Mouse (Mus musculus): ENCODE data around the gene Prrt1. TPM values are rescaled to one million over a fixed set of nuclear protein-coding genes. Genes with fewer than 3 reads are reported as not detected.
A peak's percentile ranks its signal among the peaks of the same experiment; 100 is the strongest.

The Prrt1 gene
- polyA plus RNA-seq, 1 experiment from 2014 or later: 3.9 TPM

DNA sequence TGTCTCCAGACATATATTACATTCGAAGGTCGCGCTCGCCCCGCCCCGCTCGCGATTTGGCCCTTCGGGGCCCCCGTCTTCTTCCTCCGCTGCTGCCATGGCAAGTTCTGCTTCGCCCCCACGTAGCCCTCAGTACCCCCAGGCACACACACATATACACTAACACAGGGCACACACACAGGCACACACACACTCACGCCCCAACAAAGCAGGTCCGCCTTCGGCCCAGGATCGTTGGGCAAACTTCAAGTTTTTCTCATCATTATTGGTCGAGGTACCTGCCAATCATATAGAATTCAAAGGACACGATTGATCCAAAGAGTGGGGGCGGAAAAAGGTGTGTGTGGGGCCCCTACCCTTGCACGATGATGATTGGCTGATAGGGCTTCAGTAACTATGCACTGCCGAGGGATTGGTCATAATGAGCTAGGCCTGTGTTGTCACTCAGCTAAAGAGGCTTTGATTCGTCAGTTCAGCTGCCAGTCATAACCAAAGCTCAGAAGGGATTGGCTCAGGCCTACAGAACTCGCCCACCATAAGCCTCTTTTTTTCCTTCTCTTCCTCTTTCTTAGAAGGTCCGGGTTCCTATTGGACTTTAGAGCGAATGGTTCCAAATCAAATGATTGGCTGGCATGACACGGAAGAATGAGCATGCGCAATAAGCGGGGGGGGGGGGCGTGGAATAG is 25.8 kb upstream of the Prrt1 start, which contains the start of gene Rnf5:
TSS of gene Rnf5 (minus strand) at position 316 of the 686 bp plus-strand sequence.
- ATAC-seq (ENCODE audit: low FRiP score, low read depth): peak; percentile 94
- Histone ChIP-seq H3K4me2 (replicated peaks) (peak within 1 kb of the TSS; percentile 99), H3K4me3 (peak within 1 kb of the TSS; percentile 99), H3K4me1 (peaks cover 46% of the 10 kb centered on the region), H3K36me3 (peaks cover 28% of the 10 kb centered on the region), H3K27me3 (no peaks in the 10 kb centered on the region), H3K9me3 (no peaks in the 10 kb centered on the region), H3K9ac (replicated peaks) (peak within 1 kb of the TSS; percentile 99), H3K27ac (replicated peaks) (peak within 1 kb of the TSS; percentile 94)
- under 1% methylated on average over 30 of the region's 30 CpGs for WGBS

DNA sequence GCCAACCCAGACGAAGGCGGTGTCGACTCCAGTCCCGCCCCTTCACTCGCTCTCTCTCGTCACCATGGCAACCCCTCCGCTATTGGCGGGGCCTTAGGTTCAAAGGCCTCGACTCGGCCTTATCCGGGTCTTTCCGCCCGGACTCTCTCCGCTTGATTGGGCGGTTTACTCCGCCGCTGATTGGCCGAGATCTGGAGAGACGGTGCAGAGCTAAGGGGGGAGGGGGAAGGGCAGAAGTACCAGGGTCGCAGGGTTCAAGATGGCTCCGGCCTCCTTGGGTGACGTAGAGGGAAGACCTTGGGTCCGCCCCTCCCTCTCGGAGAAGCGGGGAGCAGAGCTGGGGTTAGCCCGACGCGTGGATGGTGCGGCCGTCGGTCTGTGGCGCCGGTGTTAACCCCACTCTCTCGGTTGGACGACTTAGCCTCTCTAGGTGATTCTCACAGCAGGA is 25.2 kb upstream of the Prrt1 start, which contains the start of gene Agpat1:
TSS of gene Agpat1 (plus strand) at position 202 of the 448 bp plus-strand sequence.
- H3K9ac ChIP-seq (replicated peaks): peak within 1 kb of the TSS; percentile 99
- peak within 1 kb of the TSS; percentile 99 for H3K4me3 ChIP-seq
- no peaks in the 10 kb centered on the region for H3K27me3 ChIP-seq
- peak within 1 kb of the TSS; percentile 99 for H3K4me2 ChIP-seq (replicated peaks)
- H3K4me1 ChIP-seq: peaks cover 49% of the 10 kb centered on the region
- peaks cover 28% of the 10 kb centered on the region for H3K36me3 ChIP-seq
- ATAC-seq (ENCODE audit: low FRiP score, low read depth): peak; percentile 88
- H3K27ac ChIP-seq (replicated peaks): peak within 1 kb of the TSS; percentile 94
- WGBS: 1% methylated on average over 32 of the region's 35 CpGs
- no peaks in the 10 kb centered on the region for H3K9me3 ChIP-seq

DNA sequence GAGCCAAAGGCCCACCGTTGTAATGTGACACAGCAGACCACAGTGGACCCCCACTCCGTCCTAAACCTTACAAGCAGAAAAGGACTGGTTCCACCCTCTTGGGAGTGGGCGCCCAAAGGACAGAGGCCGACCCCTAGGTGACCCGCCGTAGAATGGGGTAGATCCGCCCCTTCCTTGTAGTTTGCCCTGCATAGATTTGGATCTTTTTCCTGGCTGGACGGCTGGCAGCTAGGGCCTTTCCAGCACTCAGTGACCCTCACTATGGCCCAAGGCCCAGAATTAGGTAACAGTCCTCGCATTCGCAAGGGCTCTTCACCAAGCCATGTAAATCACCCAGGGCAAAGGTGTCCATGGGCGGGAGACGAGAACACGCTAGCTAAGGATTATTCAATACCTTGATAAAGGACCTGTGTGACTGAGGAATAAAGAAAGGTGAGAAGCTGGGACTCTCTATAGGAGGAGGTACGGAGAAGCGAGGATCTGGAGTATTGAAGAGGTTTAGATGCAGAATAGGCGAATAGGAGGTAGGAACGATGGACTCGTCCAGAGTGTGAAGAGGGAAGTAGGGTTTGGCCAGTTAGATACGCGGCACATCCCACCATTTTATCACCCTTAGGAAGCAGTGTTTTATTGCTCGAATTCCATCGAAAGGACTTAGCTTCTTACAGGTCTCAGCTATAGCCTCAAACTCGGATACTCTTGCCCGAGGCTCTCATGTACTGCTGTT is 24.7 kb upstream of the Prrt1 start:
- Histone ChIP-seq H3K36me3 (peaks cover 28% of the 10 kb centered on the region), H3K9me3 (no peaks in the 10 kb centered on the region), H3K4me3 (peak overlapping the region; percentile 99), H3K4me1 (peaks cover 49% of the 10 kb centered on the region), H3K4me2 (replicated peaks) (peak overlapping the region; percentile 99), H3K27ac (replicated peaks) (peak overlapping the region; percentile 94), H3K9ac (replicated peaks) (peak overlapping the region; percentile 99), H3K27me3 (no peaks in the 10 kb centered on the region)
- ATAC-seq (ENCODE audit: low FRiP score, low read depth): no peak; the same call in 1 of the 2 replicates
- 16% methylated on average over 24 of the region's 24 CpGs for WGBS

DNA sequence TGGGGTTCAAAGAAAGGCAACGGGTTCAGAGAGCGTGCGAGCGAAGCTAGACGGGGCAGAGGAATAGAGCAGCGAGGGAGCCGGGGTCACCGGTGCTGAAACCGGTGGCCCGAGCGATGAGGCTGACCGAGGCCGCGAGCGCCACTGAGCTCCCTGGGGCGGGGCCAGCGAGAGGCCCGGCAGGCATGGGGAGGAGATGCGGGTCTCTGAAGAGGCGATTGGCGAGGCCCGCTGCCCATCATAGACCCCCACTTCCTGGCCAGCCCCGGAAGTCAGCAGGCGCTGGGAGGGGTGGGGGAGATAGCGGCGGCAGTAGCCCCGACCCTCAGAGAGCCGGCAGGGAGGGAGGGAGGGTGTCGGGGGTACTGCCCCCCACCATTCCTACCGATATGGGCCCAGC is 23.7 kb upstream of the Prrt1 start:
- Histone ChIP-seq H3K27me3 (no peaks in the 10 kb centered on the region), H3K4me3 (peak overlapping the region; percentile 99), H3K36me3 (peaks cover 23% of the 10 kb centered on the region)

DNA sequence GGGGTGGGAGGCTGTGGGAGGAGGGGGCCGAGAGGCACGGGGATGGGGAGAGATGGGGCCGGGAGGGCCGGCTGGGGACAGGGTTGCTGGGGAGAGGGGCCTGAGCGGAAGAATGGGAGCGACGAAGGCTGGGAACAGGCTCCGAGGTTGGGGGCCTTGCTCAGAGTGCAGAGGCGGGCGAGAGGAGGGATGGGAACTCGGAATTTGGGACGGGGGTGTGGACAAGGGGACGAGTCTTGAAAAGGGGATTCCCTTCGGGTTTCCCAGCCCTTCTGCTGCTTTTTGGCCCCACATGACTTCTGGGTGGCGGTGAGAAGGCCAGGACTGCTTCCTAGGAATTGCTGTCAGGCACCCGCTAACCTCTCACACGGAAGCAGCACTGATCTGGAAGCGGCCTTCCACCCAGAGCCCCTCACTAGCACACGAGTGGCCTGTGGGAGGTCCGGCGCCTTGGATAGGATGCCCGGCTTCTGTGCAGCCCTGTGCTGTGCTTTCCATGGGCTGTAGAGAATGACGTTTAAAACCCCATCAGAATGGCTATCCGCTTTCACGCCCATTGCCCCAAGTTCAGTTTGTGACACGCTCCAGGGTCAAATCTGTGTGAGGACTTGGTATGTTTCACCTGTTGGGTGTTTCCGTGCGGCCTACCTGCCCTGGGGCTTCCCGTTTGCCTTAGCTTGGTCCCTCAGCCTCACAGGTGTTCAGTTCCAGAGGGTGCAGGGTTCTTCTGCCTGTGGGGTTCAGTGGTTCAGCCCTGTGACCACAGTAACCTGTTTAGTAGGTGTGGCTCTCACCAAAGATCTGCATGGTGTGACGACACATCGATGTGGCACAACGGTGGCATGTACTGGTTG is 22.9 kb upstream of the Prrt1 start:
- peak overlapping the region; percentile 99 for H3K9ac ChIP-seq (replicated peaks)
- H3K27ac ChIP-seq (replicated peaks): peak overlapping the region; percentile 94
- peak overlapping the region; percentile 99 for H3K4me3 ChIP-seq
- H3K27me3 ChIP-seq: no peaks in the 10 kb centered on the region
- peak overlapping the region; percentile 99 for H3K4me2 ChIP-seq (replicated peaks)
- peaks cover 23% of the 10 kb centered on the region for H3K36me3 ChIP-seq
- no peaks in the 10 kb centered on the region for H3K9me3 ChIP-seq
- H3K4me1 ChIP-seq: peaks cover 49% of the 10 kb centered on the region
- no peak for ATAC-seq (ENCODE audit: low FRiP score, low read depth)
- WGBS: 17% methylated on average over 32 of the region's 32 CpGs

More for the DNA sequence above, 23.7 kb upstream of the Prrt1 start:
- Histone ChIP-seq H3K27ac (replicated peaks) (peak overlapping the region; percentile 94), H3K4me1 (peaks cover 49% of the 10 kb centered on the region), H3K4me2 (replicated peaks) (peak overlapping the region; percentile 99), H3K9me3 (no peaks in the 10 kb centered on the region), H3K9ac (replicated peaks) (peak overlapping the region; percentile 99)
- peak; percentile 52 for ATAC-seq (ENCODE audit: low FRiP score, low read depth)
- WGBS: 0% methylated on average over 27 of the region's 30 CpGs

DNA sequence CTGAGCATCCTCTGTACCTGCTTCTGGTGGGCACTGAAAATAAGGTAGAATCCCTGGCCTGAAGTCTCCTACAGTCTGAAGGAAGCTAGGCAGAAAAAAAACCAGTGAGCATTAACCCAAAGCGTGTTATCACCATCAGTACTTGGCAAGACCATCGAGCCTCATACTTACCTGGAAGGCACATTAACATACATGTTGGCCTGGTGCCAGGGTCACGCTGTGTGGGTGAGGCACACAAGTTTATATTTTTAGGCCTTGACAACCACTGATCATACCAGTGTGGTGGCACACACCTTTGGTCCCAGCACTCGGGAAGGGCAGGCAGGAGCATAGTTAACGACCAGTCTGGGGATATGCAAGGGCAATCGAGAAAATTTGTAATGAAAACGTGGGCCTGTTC is 21.3 kb upstream of the Prrt1 start:
- no peak overlapping the region for H3K27ac ChIP-seq (replicated peaks)
- WGBS: 91% methylated on average over 7 of the region's 7 CpGs
- H3K36me3 ChIP-seq: peaks cover 32% of the 10 kb centered on the region
- H3K4me2 ChIP-seq (replicated peaks): peak overlapping the region; percentile 1; the same call in 1 of the 2 replicates
- ATAC-seq (ENCODE audit: low FRiP score, low read depth): no peak
- H3K4me3 ChIP-seq: no peak overlapping the region
- peaks cover 38% of the 10 kb centered on the region for H3K4me1 ChIP-seq
- no peaks in the 10 kb centered on the region for H3K9me3 ChIP-seq
- no peaks in the 10 kb centered on the region for H3K27me3 ChIP-seq
- H3K9ac ChIP-seq (replicated peaks): no peak overlapping the region

DNA sequence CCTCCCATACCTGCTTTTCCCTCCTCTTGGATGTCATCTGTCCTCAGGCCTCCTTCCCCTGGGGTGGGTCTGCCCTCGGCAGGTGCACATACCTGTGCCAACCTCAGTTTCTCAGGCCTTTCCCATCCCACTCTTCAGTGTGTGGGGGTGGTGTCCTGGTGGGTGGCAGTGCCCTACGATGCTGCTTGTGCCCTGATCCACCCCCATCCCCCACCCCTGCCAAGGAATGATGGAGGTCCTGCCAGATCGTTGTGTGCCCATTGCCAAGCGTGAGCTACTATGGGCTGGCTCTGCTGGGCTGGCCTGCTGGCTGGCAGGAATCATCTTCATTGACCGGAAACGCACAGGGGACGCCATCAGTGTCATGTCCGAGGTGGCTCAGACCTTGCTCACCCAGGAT is 18.3 kb upstream of the Prrt1 start:
- ATAC-seq (ENCODE audit: low FRiP score, low read depth): no peak
- H3K36me3 ChIP-seq: peaks cover 58% of the 10 kb centered on the region
- H3K27ac ChIP-seq (replicated peaks): no peak overlapping the region
- H3K9me3 ChIP-seq: no peaks in the 10 kb centered on the region
- H3K4me3 ChIP-seq: no peak overlapping the region
- H3K4me2 ChIP-seq (replicated peaks): no peak overlapping the region
- WGBS: 95% methylated on average over 8 of the region's 8 CpGs
- no peaks in the 10 kb centered on the region for H3K27me3 ChIP-seq
- no peak overlapping the region for H3K9ac ChIP-seq (replicated peaks)
- H3K4me1 ChIP-seq: peaks cover 27% of the 10 kb centered on the region

DNA sequence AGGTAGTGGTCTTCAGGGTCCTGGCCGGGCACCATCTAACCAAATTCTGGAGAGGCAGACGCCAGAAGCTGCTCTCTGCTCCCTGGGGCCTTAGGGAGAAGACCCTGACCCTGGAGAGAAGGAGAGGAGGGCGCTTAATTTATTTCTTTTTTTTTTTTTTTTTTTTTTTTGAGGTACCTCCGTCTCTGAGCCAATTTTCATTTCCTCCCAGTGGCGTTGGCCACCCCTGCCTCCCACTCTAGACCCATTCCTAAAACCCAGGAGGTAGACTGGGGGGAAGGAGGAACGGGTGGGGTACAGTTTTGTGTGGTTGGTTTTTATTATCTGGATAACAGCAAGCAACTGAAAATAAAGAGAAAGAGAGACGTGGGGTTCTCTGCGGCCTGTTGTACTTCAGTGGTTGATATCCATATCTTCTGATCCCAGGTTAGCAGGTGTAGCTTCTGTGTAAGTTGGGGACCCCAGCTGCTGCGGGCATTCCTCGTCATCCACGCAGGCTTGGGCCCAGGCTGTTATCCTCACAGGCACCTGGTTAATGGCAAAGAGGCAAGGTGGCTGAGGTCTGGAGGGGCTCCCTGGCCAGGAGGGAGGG is 16.2 kb upstream of the Prrt1 start:
- no peak overlapping the region for H3K4me3 ChIP-seq
- H3K27ac ChIP-seq (replicated peaks): no peak overlapping the region
- no peak overlapping the region for H3K9ac ChIP-seq (replicated peaks)
- no peak for ATAC-seq (ENCODE audit: low FRiP score, low read depth)
- no peaks in the 10 kb centered on the region for H3K9me3 ChIP-seq
- no peaks in the 10 kb centered on the region for H3K27me3 ChIP-seq
- H3K4me2 ChIP-seq (replicated peaks): no peak overlapping the region
- WGBS: 92% methylated on average over 10 of the region's 11 CpGs
- H3K4me1 ChIP-seq: peaks cover 7% of the 10 kb centered on the region; the same call in 1 of the 2 replicates
- peaks cover 71% of the 10 kb centered on the region for H3K36me3 ChIP-seq

DNA sequence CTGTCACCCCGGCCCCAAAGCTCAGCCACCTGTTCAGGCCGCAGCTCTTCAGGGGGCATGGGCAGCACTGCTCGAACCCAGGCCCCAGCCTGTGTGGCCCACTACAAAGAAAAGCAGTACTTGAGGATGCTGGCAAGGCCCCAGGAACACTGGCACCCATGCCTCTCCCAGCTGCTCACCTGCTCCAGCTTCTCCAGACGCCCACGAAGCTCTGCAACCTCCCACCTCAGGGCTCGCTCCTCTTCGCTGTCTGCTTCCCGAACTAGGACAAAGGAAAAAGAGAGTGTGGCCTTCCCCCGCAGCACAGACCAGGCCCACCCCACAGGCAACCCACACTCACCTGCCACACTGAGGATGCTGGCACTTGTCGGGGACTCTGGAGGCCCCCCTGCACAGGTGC is 15.5 kb upstream of the Prrt1 start:
- H3K27me3 ChIP-seq: no peaks in the 10 kb centered on the region
- no peak overlapping the region for H3K4me2 ChIP-seq (replicated peaks)
- no peak overlapping the region for H3K4me3 ChIP-seq
- H3K4me1 ChIP-seq: 0 out of 2 replicates have a peak, but pooled peaks cover under 1% of the 10 kb centered on the region
- no peak overlapping the region for H3K9ac ChIP-seq (replicated peaks)
- H3K36me3 ChIP-seq: peaks cover 71% of the 10 kb centered on the region
- H3K27ac ChIP-seq (replicated peaks): 0 out of 2 replicates have a peak overlapping the region, but pooled peaks have one; percentile 25
- ATAC-seq (ENCODE audit: low FRiP score, low read depth): no peak
- H3K9me3 ChIP-seq: no peaks in the 10 kb centered on the region
- 90% methylated on average over 10 of the region's 10 CpGs for WGBS

DNA sequence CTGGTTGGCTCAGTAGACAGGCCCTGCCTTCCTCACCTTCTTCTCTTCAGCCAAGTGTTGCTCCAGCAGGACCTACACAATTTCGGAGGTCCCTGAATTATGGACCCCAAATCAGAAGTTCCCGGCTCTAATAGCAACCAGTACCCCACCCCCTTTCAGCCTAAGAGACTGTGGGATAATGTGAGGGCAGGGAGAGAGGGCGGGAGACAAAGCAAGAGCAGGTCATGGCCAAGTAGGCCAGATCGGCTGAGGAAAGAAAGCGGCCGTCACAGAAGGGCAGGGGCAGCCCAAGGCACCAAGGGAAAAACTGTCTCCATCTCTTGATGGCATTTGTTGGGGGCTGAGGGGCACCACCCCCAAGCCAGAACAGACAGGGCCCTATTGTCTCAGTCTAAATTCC is 13.5 kb upstream of the Prrt1 start, which contains the start of gene Egfl8:
TSS of gene Egfl8 (minus strand) at position 101 of the 400 bp plus-strand sequence.
- peaks cover 69% of the 10 kb centered on the region for H3K36me3 ChIP-seq
- H3K27me3 ChIP-seq: no peaks in the 10 kb centered on the region
- no peak for ATAC-seq (ENCODE audit: low FRiP score, low read depth)
- H3K9me3 ChIP-seq: no peaks in the 10 kb centered on the region
- peak within 1 kb of the TSS; percentile 27; the same call in 1 of the 2 replicates for H3K27ac ChIP-seq (replicated peaks)
- no peak within 1 kb of the TSS for H3K4me2 ChIP-seq (replicated peaks)
- H3K4me1 ChIP-seq: no peaks in the 10 kb centered on the region
- H3K4me3 ChIP-seq: no peak within 1 kb of the TSS
- H3K9ac ChIP-seq (replicated peaks): 0 out of 2 replicates have a peak within 1 kb of the TSS, but pooled peaks have one; percentile 31
- WGBS: 66% methylated on average over 6 of the region's 6 CpGs

DNA sequence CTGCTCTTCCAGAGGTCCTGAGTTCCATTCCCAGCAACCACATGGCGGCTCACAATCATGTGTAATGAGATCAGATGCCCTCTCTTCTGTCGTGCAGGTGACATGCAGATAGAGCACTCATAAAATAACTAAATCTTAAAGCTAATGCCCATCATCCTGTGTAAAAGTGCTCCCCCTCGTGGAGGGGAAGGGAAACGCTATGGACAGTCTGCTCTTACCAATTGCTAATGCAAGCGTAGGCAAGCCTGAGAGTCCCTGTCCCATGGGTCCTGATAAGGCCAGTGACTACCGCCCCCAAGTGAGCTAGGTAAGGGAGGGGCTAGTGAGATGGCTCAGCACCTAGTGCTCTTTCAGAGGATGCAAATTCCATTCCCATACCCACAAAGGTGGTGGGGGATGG is 10.3 kb upstream of the Prrt1 start:
- no peaks in the 10 kb centered on the region for H3K27me3 ChIP-seq
- peaks cover 59% of the 10 kb centered on the region for H3K36me3 ChIP-seq
- no peak overlapping the region for H3K9ac ChIP-seq (replicated peaks)
- H3K4me2 ChIP-seq (replicated peaks): no peak overlapping the region
- WGBS: 20% methylated on average over 6 of the region's 6 CpGs
- H3K27ac ChIP-seq (replicated peaks): no peak overlapping the region
- H3K4me3 ChIP-seq: no peak overlapping the region
- no peaks in the 10 kb centered on the region for H3K4me1 ChIP-seq
- no peak for ATAC-seq (ENCODE audit: low FRiP score, low read depth)
- no peaks in the 10 kb centered on the region for H3K9me3 ChIP-seq

All from midbrain, embryonic 12.5 days (tissue).